Mouse (Mus musculus) ES-E14 (cell line): ENCODE measurements around the gene Ssbp1. TPM values are rescaled to one million over a fixed set of nuclear protein-coding genes. Genes with fewer than 3 reads are reported as not detected.

ENCODE experiments used
- DNase-seq: peaks from one replicate; pipeline ENCODE4 v3.0.0-alpha.2; 2013; ENCODE audit warnings: low read depth, low spot score
- H3K27ac ChIP-seq: 2 replicates; pipeline ENCODE4 v1.5.1; 2012; ENCODE audit warnings: low read depth, mild to moderate bottlenecking, low read length, moderate library complexity, mixed read lengths; ENCODE audit not compliant: poor library complexity, insufficient read depth, severe bottlenecking
- H3K36me3 ChIP-seq: 2 replicates; pipeline ENCODE4 v1.6.1; 2012; ENCODE audit warnings: mild to moderate bottlenecking, low read length, moderate library complexity, mixed read lengths; ENCODE audit not compliant: control insufficient read depth, poor library complexity, insufficient read depth, severe bottlenecking
- H3K4me1 ChIP-seq, 2 experiments: fragments of 150-350 bp in 1 of 2; sonication (generic) in 1 of 2; 2 replicates each; pipeline ENCODE4 v1.6.1; 2012; ENCODE audit warnings: low read length in 2 of 2, mild to moderate bottlenecking in 1 of 2, mixed read lengths in 1 of 2; ENCODE audit not compliant: control insufficient read depth in 2 of 2, insufficient read depth in 2 of 2, poor library complexity in 1 of 2
- H3K4me3 ChIP-seq, 2 experiments: fragments of 150-350 bp in 1 of 2; sonication (generic) in 1 of 2; 2 replicates each; pipeline ENCODE4 v1.5.1; 2012; ENCODE audit warnings: low read length in 2 of 2, low read depth in 1 of 2, mild to moderate bottlenecking in 1 of 2, mixed read lengths in 1 of 2; ENCODE audit not compliant: insufficient read depth in 1 of 2, poor library complexity in 1 of 2, severe bottlenecking in 1 of 2
- H3K9ac ChIP-seq: 2 replicates; pipeline ENCODE4 v1.6.1; 2012; ENCODE audit warnings: low read depth, mild to moderate bottlenecking, low read length, mixed read lengths; ENCODE audit not compliant: poor library complexity, insufficient read depth, severe bottlenecking
- H3K9me3 ChIP-seq: fragments of 150-350 bp; sonication (generic); 2 replicates; pipeline ENCODE4 v1.6.1; 2012; ENCODE audit warnings: low read depth, mild to moderate bottlenecking, low read length; ENCODE audit not compliant: control insufficient read depth, insufficient read depth
- CHD2 ChIP-seq: IDR thresholded peaks from 2 replicates; pipeline ENCODE4 v1.6.1; 2014; ENCODE audit warnings: mild to moderate bottlenecking, low read depth, low read length, inconsistent platforms
- HCFC1 ChIP-seq: IDR thresholded peaks from 2 replicates; pipeline ENCODE4 v1.6.1; 2012; ENCODE audit warnings: low read length, inconsistent platforms, borderline replicate concordance; ENCODE audit not compliant: insufficient read depth
- MAFK ChIP-seq: IDR thresholded peaks from 2 replicates; pipeline ENCODE4 v1.6.1; 2014; ENCODE audit warnings: mild to moderate bottlenecking, low read depth, low read length, inconsistent platforms; ENCODE audit not compliant: insufficient read depth
- ZC3H11A ChIP-seq: IDR thresholded peaks from 2 replicates; pipeline ENCODE4 v1.6.1; 2012; ENCODE audit warnings: low read depth, mild to moderate bottlenecking, inconsistent platforms, low read length, borderline replicate concordance
- ZNF384 ChIP-seq: IDR thresholded peaks from 2 replicates; pipeline ENCODE4 v1.6.1; 2012; ENCODE audit warnings: low read depth, low read length, inconsistent platforms
- in situ Hi-C, 2 experiments: fragments of 600-800 bp; cut with MboI; formaldehyde crosslinking; loops; one replicate each; pipeline ENCODE4 v1.15.1; 2025; ENCODE audit warnings: low sequenced_read_pairs in 2 of 2, inconsistent platforms in 1 of 2; ENCODE audit not compliant: unreplicated experiment in 2 of 2
- total RNA-seq: library from RNA; depleted of rRNA; stranded (reverse); fragments of 300-350 nt; gene quantifications from 2 replicates; pipeline ENCODE4 v1.2.3, GENCODE M21; 2012

Ssbp1 gene
- total RNA-seq, 1 experiment, result 112 TPM

DNA sequence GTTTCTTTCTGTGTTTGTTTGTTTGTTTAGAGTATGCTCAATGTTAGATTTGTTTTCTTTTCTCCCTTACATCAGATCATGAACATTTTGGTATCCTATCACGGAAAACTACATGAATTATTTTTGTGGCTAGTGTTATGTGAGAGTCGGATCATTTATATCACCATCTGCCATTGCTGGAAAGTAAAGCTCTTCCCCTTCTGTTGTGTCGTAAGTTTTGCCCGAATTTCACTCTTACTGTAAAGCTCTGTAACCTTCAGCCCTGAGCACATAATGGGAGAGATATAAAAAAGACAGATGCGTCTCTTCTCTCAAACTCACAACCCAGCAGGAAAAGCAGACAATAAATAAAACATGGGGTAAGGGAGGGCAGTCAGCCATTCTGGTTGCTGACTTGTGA lies 32.2 kb upstream of the Ssbp1 start, which contains the start of gene Wee2:
Gene Wee2, plus strand, starts transcription at position 153 of the 400 bp plus-strand sequence.
- Histone ChIP-seq H3K9ac (no peak within 1 kb of the TSS), H3K36me3 (no peaks in the 10 kb centered on the region), H3K4me3 (no peak within 1 kb of the TSS), H3K9me3 (no peaks in the 10 kb centered on the region), H3K27ac (no peak within 1 kb of the TSS), H3K4me1 (peaks cover 0 to 2% of the 10 kb centered on the region in 2 experiments; a peak in 1 of 4 replicates)
- in situ Hi-C loops, result no loop called here
- TF ChIP-seq MAFK, result no peak
- no peak for TF ChIP-seq CHD2
- TF ChIP-seq ZC3H11A, result no peak
- TF ChIP-seq ZNF384, result no peak
- TF ChIP-seq HCFC1, result no peak
- DNase-seq, result no peak

DNA sequence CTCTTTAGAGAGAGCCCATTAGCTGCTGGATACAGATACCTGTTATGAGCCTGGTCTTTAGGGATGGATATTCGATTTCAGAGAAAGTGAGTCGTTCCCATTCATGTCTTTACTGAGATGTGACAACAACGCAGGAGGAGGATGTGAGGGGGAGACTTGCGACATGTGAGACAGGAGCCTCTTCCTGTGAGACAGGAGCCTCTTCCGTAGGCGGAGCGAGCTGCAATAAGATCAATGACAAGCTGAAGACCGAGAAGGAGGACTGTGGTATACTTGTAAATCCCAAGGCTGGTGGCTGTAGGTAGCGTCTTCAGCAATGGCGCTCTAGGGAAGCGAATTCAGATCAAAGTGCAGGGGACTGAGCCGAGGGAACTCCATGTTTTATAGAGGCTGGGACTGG lies 31.4 kb upstream of the Ssbp1 start:
- in situ Hi-C loops, result no loop called here
- no peak overlapping the region for H3K9ac ChIP-seq
- H3K36me3 ChIP-seq, result no peaks in the 10 kb centered on the region
- no peak overlapping the region for H3K4me3 ChIP-seq
- peaks cover 0 to 2% of the 10 kb centered on the region in 2 experiments; a peak in 1 of 4 replicates for H3K4me1 ChIP-seq
- H3K27ac ChIP-seq, result no peak overlapping the region
- no peaks in the 10 kb centered on the region for H3K9me3 ChIP-seq
- DNase-seq, result no peak
- no peak for TF ChIP-seq ZC3H11A
- TF ChIP-seq CHD2, result no peak
- no peak for TF ChIP-seq HCFC1
- TF ChIP-seq MAFK, result no peak
- TF ChIP-seq ZNF384, result no peak

DNA sequence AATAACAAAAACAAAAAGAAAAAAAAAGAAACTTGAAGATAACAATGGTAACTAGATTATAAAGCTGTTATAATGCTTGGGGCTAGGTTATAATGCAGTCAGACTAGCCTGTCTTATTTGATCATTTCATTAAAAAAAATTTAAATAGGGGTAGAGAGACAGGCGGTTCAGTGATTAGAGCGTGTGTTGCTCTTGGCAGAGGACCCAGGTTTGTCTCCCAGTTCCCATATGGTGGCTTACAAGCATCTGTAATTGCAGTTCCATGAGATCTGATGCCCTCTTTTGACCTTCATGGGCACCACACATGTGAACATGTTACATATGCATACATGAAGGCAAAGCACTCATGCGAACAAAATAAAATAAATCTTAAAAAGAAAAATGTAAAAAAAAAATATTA lies 29.9 kb upstream of the Ssbp1 start:
- H3K9ac ChIP-seq, result no peak overlapping the region
- TF ChIP-seq CHD2 (no peak), ZNF384 (no peak), HCFC1 (no peak), MAFK (no peak), ZC3H11A (no peak)
- no peak for DNase-seq
- no peaks in the 10 kb centered on the region for H3K36me3 ChIP-seq
- H3K27ac ChIP-seq, result no peak overlapping the region
- in situ Hi-C loops, result no loop called here
- H3K4me1 ChIP-seq, result peaks cover 0 to 2% of the 10 kb centered on the region in 2 experiments; a peak in 1 of 4 replicates
- no peak overlapping the region for H3K4me3 ChIP-seq
- H3K9me3 ChIP-seq, result no peaks in the 10 kb centered on the region

DNA sequence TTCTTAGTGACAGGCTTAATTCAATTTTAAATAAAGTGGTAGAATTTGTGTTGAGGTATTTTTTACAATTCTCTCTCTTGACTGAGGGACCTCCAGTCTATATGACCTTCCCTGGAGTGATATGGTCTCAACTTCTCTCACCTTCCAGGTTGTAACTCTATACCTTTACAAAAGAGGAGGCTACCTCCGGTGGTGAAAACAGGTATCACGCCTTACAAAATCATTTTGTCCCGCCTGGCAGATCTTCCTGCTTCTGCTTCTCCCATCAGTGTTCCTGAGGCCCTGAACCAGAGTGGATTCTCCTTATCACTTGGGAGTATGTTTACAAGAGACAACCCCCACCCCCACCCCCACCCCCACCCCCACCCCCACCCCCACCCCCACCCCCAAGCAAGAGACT lies 29.4 kb upstream of the Ssbp1 start:
- peaks cover 0 to 2% of the 10 kb centered on the region in 2 experiments; a peak in 1 of 4 replicates for H3K4me1 ChIP-seq
- H3K4me3 ChIP-seq, result no peak overlapping the region
- H3K27ac ChIP-seq, result no peak overlapping the region
- in situ Hi-C loops, result no loop called here
- TF ChIP-seq HCFC1, result no peak
- TF ChIP-seq CHD2, result no peak
- no peak for TF ChIP-seq ZNF384
- no peak for TF ChIP-seq MAFK
- TF ChIP-seq ZC3H11A, result no peak
- H3K36me3 ChIP-seq, result no peaks in the 10 kb centered on the region
- no peaks in the 10 kb centered on the region for H3K9me3 ChIP-seq
- DNase-seq, result no peak
- no peak overlapping the region for H3K9ac ChIP-seq
